Mouse (Mus musculus) left cerebral cortex, adult 8-10 months (tissue): ENCODE results near the gene Aimp2. TPM values are rescaled to one million over a fixed set of nuclear protein-coding genes. Genes with fewer than 3 reads are reported as not detected.

Experiments used
- DNase-seq, 2 experiments: peaks; one replicate each; pipeline ENCODE4 v3.0.0; 2022; ENCODE audit warnings: low spot score in 2 of 2
- total RNA-seq, 4 experiments: library from RNA; stranded (reverse); gene quantifications; 2 replicates each; pipeline ENCODE4 v1.2.4; 2022

Gene Aimp2
- total RNA-seq, result 10 to 100 TPM; 27.6 to 32.1 (median 29.9) TPM

DNA sequence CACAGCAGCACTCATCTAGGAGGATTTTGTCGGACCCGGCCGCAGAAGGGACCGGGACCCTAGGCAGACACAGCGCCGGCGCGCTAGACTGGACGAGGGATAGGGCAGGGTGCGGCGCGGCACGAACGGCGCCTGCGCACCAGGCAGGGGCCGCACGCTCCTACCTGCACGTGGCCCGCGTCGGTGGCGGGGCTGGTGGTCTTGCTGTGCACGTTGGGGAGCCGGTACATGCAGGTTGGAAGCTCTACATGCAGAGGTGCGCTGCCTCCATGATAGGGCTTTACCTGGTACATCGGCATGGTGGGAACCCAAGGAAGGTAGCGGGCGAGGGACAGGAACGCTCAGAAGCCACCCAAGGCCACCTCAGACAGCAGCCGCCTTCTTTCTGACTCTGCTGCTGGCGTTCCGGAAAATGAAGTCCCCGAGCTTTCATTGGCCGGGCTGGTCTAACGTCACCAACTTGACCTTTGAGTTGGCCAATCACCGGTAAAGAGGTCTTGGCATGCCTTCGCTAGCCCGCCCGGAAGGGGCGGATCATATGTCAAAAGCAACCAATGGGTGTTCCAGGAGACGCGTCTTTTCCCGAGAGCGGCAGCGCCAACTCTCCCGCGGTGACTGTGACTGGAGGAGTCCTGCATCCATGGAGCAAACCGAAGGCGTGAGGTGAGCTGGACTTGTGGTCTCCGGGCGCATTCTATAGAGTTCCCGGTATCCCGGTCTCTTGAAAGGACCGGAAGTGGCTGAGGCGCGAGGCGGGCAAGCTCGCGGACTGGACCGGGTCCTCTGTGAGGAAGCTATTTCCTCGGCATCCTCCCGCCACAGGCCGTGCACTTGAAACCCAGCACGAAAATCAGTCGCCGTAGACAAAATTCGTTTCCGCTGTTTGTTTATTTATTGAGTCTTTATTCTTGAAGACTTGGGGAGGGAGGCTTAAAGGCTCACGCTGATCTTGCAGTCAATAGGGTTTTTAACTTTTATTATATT is at the start of gene Aimp2, which contains the start of gene Pms2:
Aimp2 (minus strand) TSS at position 431 of the 984 bp plus-strand sequence.
Pms2 (plus strand) TSS at position 548 of the 984 bp plus-strand sequence.
- DNase-seq, result peak; percentile 90 to 98

DNA sequence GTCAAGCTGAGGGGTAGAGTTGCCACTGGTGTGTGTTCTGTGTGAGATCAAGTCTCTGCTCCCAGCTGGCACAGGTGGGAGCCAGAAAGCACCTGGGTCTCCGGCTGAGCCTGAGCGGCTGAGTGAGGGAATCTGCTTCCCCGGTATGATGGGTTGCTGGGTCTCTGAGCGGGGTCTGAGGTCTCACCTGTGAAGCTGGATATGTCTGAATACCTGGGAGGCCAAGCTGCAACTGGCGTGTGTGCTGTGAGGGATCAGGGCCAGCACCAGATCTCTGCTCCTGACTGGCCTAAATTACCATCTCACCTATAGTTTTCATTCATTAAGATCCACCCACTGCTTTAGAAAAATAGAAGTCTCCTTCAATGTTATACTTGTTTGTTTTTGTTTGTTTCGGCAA is 47.5 kb upstream of the Aimp2 start:
- DNase-seq, result no peak

DNA sequence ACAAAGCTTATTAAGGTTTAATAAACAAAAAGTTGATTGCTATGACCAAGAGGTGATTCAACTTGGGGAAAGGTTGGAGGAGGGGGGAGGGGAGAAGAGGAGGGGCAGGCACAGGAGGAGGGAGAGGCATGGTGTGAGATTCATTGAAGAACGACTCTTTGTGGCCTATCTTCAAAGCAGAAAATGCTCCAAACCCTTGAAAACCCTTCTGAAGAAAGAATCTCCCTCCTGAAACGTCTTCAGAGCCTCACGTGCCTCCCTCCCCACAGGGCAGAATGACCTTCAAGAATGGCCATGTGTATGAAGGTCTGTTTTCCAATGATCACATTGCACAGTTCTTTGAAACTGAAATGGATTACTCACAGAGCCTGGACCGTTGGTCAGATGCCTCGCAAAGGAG is 40.4 kb upstream of the Aimp2 start:
- no peak for DNase-seq

GRCm38 (mm10) chr5:143948361-143948760 is 38.7 kb upstream of the Aimp2 start:
- DNase-seq, result no peak

- DNase-seq, result peak; percentile 41 to 89
Observed at GRCm38 (mm10) chr5:143943231-143944125, 33.8 kb upstream of the Aimp2 start.

DNA sequence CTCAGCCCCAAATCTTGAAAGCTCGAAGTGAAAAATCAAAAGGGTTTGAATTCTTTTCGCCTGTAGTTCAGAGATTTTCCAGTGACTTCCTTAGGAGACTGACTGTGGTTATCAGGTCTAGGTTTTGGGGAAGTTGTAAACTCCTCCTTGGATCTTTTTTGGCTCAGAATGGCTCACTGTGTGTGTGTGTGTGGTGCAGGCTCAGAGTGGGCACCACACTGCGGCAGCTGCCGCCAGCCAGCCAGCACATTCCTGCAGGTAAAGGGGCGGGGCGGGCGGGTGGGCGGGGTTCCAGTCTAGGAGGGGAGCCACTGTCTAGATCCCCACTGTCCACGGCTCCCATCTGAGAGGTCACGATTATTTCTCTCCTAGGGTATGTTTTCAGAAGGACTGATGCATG is 31.9 kb upstream of the Aimp2 start:
- no peak for DNase-seq

DNA sequence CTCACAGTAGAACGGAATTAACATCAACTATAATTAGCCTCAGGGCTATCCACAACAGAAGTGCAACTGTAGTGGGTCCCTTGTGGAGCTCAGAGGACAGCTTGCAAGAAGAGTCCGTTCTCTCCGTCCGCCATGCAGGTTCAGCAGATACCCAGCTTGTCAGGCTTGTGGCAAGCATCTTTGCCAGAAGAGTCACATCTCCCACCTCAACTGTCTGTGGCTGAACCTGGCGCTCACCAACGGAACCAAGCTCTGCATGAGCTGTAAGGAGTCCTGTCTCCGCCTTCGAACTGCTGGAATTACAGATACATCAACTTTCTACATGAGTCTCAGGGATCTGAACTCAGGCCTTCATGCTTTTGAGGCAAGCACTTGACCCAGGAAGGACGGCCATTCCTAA is 26.5 kb upstream of the Aimp2 start:
- DNase-seq, result no peak

GRCm38 (mm10) chr5:143933875-143934274 is 24.2 kb upstream of the Aimp2 start:
- DNase-seq, result no peak

DNA sequence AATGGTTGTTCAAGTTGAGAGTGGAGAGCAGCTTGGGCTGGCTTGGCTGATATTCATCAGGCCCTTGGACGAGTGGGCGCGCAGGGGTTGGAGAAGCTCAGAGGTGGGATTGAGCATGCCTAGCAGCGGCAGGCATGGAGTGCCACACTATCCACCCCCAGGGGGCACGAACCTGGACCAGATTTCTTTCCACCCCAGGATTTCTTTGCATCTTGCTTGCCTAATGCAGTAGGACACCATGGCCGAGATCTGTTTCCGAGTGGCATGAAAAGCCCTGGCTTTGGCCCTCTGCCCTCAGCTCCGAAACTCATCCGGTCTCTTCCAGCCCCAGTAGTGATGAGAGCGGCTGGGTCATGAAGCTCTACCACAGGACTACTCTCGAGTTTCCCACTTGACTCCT is 23.8 kb upstream of the Aimp2 start:
- DNase-seq, result no peak

DNA sequence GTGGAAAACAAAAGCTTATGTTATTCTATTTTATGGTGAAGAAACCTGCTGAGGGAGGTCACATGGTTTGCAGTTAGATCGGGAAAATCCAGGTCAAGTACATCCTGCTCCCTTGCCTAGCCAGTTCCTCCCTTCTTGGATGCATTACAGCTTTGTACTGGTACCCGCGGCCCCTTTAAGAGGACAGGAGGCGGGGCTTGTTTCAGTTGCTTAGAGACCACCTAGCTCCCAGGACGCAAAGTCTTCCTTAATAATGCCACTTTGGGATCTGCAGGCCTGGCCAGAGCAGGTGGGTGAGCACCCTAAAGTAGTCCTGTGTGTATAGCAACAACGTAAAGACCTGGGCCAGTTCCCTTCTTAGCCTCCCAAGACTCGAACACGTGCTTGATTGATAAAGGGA is 23.2 kb upstream of the Aimp2 start, which contains the start of gene Rsph10b:
Rsph10b (plus strand) TSS at position 205 of the 400 bp plus-strand sequence.
- DNase-seq, result no peak

DNA sequence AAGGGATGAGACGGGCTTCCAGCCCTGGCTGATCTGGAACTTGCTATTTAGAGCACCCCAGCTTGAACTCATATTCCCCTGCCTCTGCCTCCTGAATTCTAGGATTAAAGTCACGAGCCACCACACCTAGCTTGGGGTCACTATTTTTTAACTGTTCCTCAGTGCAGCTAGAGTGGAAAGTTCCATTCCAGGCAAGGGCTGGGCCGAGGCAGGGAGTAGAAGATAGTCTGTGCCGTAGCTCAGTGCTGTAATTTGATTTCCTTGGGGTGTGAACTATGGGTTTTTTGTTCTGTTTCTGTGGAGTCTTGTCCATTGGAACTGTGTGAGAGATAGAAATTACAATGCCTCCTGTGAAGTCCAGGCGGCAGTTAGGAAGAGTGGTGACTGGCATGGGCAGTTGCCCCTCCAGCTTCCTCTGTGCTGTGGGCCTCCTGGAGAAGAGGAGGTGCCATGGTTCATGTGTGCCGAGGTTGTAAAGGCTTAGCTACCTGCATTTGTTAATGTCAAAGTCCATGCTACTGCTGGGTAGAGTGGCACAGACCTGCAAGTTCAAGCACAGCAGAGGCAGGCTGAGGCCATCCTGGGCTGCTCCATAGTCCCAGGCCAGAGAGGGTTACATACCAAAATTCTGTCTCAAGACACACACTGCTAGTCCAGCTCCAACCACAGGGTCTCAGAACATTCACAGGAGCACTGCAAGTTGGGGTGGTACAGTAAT is 22.4 kb upstream of the Aimp2 start:
- DNase-seq, result no peak

GRCm38 (mm10) chr5:143930656-143931055 is 21.0 kb upstream of the Aimp2 start:
- no peak for DNase-seq

GRCm38 (mm10) chr5:143929291-143929690 is 19.6 kb upstream of the Aimp2 start:
- no peak for DNase-seq

- no peak for DNase-seq
Observed at GRCm38 (mm10) chr5:143927875-143928274, 18.2 kb upstream of the Aimp2 start, which contains the start of gene Gm42421. Gm42421 (plus strand) TSS chr5:143928175.

DNA sequence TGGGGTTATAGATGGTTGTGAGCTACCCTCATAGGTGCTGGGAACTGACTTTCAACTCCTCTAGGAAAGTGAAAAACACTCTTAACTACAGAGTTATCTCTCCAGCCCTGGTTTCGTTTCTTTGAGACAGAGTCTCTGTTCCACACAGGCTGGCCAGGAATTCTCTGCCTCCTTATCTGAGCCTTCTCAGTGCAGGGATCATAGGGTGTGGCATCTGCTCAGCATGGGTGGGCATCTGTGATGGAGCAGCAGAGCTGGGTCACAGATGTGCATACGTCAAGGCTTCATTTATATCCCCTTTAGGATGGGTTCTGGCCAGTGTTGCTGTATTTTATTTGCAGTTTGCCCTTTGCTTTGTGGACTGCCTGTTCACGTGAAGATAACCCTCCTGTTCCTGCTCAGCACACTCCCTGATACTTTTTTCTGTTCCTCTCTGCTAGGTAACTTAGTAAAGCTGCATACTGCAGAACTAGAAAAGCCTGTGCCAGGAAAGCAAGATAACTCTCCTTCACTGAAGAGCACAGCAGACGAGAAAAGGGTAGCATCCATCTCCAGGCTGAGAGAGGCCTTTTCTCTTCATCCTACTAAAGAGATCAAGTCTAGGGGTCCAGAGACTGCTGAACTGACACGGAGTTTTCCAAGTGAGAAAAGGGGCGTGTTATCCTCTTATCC is 15.3 kb upstream of the Aimp2 start:
- DNase-seq, result no peak

- DNase-seq, result no peak
Observed at GRCm38 (mm10) chr5:143918120-143918519, 8.5 kb upstream of the Aimp2 start.

DNA sequence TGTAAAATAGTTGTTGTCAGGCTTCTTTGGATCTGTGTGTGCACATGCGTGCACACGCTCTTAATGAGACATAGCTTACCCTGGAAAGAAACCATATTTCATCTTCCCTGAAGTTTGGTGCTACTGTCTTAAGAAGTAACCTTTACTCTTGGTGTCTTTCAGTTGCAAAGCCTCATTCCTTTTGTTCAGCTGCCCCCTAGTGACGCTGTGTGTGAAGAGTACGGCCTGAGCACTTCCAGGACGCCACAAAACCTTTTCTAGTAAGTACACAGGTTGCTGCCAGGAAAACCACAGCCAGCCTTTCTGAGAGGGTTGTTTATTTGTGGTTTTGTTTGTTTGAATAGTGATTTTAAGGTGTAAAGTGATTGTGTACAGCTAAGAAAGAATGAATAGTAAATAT is 7.8 kb upstream of the Aimp2 start:
- no peak for DNase-seq

DNA sequence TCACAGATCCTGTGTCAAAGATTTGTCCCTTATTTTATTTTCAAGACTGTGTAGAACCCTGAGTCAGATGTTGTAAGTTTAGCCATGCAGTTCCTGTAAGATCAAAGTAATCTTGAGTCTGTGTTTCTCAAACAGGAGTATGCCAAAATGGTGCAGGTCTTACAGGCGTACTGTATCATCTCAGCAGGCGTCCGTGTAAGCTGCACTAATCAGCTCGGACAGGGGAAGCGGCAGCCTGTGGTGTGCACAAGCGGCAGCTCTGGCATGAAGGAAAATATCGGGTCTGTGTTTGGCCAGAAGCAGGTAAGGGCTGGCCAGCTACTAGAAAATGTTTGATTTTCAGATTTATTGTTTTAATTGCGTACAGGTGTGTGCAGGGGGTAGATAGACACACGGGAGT is 6.6 kb upstream of the Aimp2 start:
- DNase-seq, result no peak

GRCm38 (mm10) chr5:143908926-143909325 is 721 bp downstream of the Aimp2 start:
- DNase-seq, result no peak

GRCm38 (mm10) chr5:143906429-143906828 is 3.2 kb downstream of the Aimp2 start:
- DNase-seq, result no peak

DNA sequence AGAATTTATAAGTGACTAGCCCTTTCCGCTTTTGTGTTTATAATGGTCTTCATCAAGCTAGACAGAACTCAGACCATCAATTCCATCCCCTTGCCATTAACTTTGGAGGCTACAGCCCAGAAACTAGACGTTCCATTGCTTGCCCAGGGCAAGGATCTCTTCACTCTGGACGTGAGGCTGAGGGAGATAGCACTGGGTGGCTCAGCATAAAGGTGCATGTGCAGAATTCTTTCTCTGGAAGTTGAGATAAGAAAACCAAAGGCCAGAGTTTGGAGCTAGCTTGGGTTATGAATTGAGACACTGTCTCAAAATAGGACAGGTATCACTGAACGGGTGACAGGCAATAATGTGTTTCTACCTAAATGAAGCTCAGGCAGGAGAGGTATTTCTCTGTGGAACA is 5.8 kb downstream of the Aimp2 start:
- no peak for DNase-seq
